Mouse (Mus musculus) fibroblast of lung, adult 2 months (primary cell): Measurements from ENCODE around the gene Zfp58.
"Not testable (repeated sequence)": the region's sequence is repeated elsewhere in the genome, so short reads cannot be mapped to it uniquely, and the experiment has no call there.

Source experiments
- DNase-seq: peaks from one replicate; pipeline ENCODE4 v3.0.0-alpha.2; 2011; ENCODE audit warnings: low read depth

Gene Zfp58

GRCm38 (mm10) chr13:67500084-67500719 lies at the start of gene Zfp58:
TSS of gene Zfp58 (minus strand) at chr13:67500555.
- peak; percentile 82 for DNase-seq

GRCm38 (mm10) chr13:67545941-67546340 lies 45.6 kb upstream of the Zfp58 start:
- no peak for DNase-seq

DNA sequence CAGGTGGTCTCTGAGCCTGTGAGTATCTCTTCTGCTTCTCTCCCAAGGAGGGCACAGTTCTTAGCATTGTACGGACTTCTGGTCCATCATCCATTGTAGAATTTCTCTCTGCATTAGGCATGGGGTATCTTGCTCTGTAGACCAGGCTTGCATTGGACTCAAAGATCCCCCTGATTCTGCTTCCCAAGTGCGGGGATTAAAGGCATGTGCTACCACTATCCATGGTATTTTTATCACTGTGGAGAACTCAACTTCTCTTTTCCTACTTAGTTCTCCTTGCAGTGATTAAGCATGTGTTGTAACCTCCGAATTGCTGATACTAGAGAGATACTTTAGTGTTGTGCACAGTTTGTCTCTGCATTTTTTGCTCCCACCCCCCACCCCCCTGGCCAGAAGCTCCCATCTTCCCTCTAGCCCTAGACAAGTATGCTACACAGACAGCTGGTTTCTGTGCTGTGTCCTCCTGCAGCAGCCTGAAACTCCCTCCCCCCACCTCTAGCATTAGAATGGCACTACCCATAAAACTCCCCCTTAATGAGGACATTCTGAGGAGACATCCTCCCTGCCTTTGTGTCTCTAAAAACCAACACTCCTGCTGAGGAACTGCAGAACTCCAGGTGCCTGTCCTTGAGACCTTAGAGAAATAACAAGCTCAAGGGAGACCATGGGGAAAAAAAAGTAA lies 26.8 kb upstream of the Zfp58 start:
- DNase-seq = no peak

GRCm38 (mm10) chr13:67525753-67526410 lies 25.5 kb upstream of the Zfp58 start, which contains the start of the genes Gm26965 and Zfp87:
TSS of gene Gm26965 (minus strand) at chr13:67526151.
TSS of gene Zfp87 (minus strand) at chr13:67526177.
- DNase-seq = peak; percentile 90

DNA sequence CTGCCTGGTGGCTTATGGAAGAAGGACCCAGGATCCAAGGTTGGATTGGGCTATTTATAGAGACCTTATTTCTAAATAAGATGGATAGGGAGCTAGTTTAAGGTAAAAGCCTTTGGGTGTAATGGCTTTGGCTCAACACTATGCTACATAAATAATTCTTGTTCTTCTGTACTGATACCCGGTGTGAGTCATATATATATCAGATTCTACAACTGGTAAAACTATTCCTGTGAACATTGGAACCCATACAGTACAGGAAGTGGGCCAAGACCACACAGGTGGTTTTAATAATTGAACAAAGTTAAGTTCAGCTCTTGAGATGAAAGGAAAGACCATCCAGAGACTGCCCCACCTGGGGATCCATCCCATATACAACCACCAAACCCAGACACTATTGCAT lies 553 bp upstream of the Zfp58 start:
- DNase-seq = no peak

DNA sequence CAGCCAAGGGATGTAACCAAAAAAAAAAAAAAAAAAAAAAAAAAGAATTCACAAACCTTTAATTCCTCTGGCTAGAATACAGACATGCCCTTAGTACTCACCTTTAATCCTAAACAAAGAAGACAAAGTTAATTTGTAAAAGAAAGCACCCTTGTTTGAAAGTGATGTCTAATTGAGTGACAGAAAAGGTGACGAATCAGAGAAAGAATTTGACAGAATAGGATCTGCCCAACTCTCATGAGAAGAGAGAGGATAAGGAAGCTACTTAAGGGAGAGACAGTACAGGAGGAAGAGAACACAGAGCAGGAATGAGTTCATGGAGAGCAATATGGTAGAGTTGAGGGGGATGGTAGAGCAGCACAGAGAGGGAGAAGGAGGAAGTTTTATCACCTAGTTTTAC lies 4.7 kb downstream of the Zfp58 start:
- no peak for DNase-seq

DNA sequence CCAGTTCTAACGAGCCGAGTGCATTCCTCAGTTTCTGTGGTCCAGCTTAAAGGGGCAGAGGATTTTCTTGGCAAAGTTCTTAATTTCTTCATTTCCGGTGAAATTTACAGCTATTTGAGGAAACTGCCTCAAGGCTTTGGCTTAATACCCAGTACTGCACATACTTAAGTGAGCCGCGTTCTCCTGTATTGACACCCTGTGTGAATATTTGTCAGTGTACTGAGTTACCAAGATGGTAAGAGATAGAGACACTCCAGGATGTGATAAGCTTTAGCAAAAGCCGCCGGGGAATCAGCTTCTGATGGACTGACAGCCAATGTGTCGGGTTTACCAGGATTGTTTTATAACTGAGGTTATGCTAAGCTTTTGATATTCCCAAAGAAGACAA lies 15.9 kb downstream of the Zfp58 start:
- no peak for DNase-seq

GRCm38 (mm10) chr13:67483625-67484423 lies 16.5 kb downstream of the Zfp58 start, which contains the start of gene Zfp874b:
TSS of gene Zfp874b (minus strand) at chr13:67484258.
- DNase-seq = peak; percentile 89

DNA sequence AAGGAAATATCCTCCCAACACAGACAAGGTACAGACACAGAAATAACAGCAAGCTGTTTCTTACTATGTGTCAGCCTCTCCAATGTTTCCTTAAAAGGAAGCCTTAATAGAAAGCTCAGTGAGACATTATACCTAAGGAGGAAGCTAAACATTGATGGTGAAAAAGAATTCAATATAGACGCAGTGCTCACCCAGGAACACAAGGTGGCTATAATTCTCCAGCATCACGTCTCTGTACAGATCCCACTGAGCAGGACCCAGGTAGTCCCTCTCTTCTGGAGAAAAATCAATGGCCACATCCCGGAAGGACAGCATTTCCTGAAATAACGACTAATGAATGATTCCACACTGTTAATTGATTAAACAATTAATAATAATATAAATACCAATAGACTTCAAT lies 18.8 kb downstream of the Zfp58 start:
- DNase-seq = no peak

DNA sequence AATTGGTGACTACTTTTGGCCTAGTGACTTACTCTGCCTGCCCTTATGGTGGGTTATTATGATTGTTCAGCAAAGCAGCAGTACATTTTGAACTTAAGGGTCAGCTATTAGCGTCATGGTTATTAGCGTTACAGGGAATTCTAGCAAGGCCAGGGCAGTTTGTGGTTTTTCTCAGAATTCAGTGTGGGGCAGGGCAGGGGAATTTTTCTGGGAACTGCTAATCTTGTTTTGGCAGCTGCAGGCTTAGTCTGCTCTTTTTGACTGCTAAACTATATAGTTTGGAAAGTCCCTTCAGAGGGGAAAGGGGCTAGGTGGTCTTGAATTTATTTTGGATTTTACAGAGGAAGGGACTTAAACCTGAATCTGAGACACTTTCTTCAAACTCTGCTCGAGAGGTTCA lies 31.1 kb downstream of the Zfp58 start:
- no peak for DNase-seq

- DNase-seq = not testable (repeated sequence)
Observed at GRCm38 (mm10) chr13:67463506-67464185, 36.7 kb downstream of the Zfp58 start.

DNA sequence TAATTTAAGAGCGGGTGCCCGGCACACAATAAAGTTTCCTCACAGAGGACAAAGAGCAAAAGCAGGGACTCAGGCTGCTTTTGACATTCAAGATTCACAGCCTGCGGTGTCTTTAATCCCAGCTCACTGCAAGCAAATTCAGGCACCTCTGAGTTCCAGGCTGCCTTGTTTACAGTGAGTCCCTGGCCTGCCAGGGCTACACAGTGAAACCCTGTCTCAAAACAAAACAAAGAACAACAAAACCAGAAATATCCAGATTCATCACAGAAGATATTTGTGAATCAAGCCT lies 48.4 kb downstream of the Zfp58 start:
- no peak for DNase-seq

DNA sequence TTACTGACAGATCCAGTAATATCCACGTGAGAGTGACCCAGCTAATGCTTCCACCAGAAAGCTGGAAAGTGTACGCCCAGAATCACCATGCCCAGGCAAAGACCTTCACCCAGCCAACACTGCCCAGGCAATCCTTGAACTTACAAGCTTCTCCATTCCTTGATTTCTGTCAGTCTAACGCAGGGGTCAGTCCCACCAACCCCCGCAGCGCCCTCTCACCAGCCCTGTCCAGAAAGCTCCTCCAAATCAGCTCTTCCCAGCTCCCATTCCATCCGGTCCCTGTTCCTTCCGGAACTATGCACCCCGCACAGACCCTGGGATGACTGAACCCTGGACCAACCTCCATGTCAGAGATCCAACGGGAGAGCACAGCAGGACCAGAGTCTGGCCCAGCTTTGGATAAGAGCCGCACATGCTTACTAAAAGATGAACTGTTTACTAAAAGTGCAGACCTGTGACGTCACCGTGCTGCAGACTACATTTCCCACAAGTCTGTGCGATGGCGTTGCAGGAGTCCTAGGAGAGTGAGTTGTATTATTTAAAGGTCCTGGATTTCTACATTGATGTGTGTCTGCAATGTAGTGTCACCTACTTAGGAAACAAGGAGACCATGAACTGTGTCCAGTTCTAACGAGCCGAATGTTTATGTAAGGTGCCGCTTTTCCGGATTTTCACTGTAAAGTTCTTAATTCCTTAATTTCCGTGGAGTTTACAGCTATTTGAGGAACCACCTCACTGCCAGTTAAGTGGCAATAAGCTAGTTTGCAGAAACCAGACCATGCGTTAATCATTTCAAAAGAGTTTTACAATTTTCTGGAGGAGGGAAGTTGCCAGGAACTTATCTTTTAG lies 49.0 kb downstream of the Zfp58 start, which contains the start of gene Zfp874a:
Zfp874a (minus strand) TSS at position 453 of the 849 bp plus-strand sequence.
- peak; percentile 89 for DNase-seq
